Mouse (Mus musculus): Measurements from ENCODE around the gene Dnmt3b. TPM values are rescaled to one million over a fixed set of nuclear protein-coding genes. Genes with fewer than 3 reads are reported as not detected.

Dnmt3b gene
- polyA plus RNA-seq, 1 experiment from 2014 or later, result 4.1 TPM

DNA sequence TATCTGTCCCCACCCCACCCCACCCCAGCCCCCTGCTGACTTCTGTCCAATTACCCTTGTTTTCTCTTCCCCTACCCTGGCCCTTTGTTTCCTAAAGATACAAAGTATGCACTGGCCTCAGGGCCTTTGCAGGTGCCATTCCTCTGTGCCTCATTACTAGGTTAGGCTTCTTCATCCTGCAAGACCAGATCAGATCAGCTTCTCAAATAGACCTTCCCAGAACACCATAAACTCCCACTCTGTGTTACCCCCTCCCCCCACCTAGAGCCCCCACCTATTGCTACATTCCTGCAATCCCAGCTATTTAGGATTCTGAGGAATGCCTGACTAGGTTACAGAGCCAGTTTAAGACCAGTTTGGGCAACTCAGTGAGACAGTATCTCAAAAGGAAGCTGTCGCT is 37.5 kb upstream of the Dnmt3b start:
- Histone ChIP-seq H3K4me2 (no peak overlapping the region), H3K36me3 (ENCODE audit: poor library complexity, severe bottlenecking) (0 out of 2 replicates have a peak, but pooled peaks cover 7% of the 10 kb centered on the region), H3K4me3 (no peak overlapping the region), H3K27me3 (no peaks in the 10 kb centered on the region), H3K9me3 (replicated peaks) (no peaks in the 10 kb centered on the region), H3K4me1 (peaks cover 42% of the 10 kb centered on the region), H3K27ac (no peak overlapping the region), H3K9ac (no peak overlapping the region)
- 97% methylated on average over 1 of the region's 1 CpGs for WGBS
- no peak for ATAC-seq

- H3K4me3 ChIP-seq, result no peak overlapping the region
- H3K36me3 ChIP-seq (ENCODE audit: poor library complexity, severe bottlenecking), result peaks cover 11% of the 10 kb centered on the region; the same call in 1 of the 2 replicates
- ATAC-seq, result no peak
- H3K9ac ChIP-seq, result 0 out of 2 replicates have a peak overlapping the region, but pooled peaks have one; percentile 23
- WGBS, result 21% methylated on average over 3 of the region's 3 CpGs
- no peaks in the 10 kb centered on the region for H3K27me3 ChIP-seq
- peak overlapping the region; percentile 58 for H3K27ac ChIP-seq
- H3K4me2 ChIP-seq, result no peak overlapping the region
- no peaks in the 10 kb centered on the region for H3K9me3 ChIP-seq (replicated peaks)
- H3K4me1 ChIP-seq, result peaks cover 42% of the 10 kb centered on the region
Observed at GRCm38 (mm10) chr2:153612594-153613281, 36.5 kb upstream of the Dnmt3b start.

GRCm38 (mm10) chr2:153616893-153617292 is 32.4 kb upstream of the Dnmt3b start:
- H3K27me3 ChIP-seq, result no peaks in the 10 kb centered on the region
- H3K9ac ChIP-seq, result no peak overlapping the region
- 96% methylated on average over 3 of the region's 3 CpGs for WGBS
- H3K4me1 ChIP-seq, result peaks cover 8% of the 10 kb centered on the region
- H3K4me2 ChIP-seq, result no peak overlapping the region
- H3K4me3 ChIP-seq, result no peak overlapping the region
- no peaks in the 10 kb centered on the region for H3K9me3 ChIP-seq (replicated peaks)
- H3K36me3 ChIP-seq (ENCODE audit: poor library complexity, severe bottlenecking), result peaks cover 52% of the 10 kb centered on the region
- H3K27ac ChIP-seq, result no peak overlapping the region
- ATAC-seq, result no peak

DNA sequence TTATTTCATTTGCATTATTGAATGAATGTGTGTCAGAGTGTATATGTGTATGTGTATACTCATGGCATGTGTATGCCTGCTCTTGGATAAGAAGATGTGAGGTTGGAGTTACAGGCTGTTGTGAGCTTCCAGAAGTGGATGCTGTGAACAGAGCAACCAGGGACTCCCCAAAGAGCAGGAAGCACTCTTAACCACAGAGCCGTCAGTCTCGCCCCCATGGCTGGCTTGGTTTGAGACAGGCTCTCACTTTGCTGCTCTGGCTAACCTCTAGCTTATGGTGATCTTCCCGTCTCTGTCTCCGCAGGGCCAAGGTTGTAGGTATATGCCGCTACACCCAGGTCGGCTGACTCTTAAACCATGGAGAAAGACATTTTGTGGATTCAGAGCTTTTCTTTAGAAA is 30.8 kb upstream of the Dnmt3b start:
- H3K9ac ChIP-seq, result no peak overlapping the region
- WGBS, result 89% methylated on average over 6 of the region's 6 CpGs
- H3K9me3 ChIP-seq (replicated peaks), result no peaks in the 10 kb centered on the region
- no peaks in the 10 kb centered on the region for H3K27me3 ChIP-seq
- no peak overlapping the region for H3K4me2 ChIP-seq
- no peak overlapping the region for H3K4me3 ChIP-seq
- H3K4me1 ChIP-seq, result no peaks in the 10 kb centered on the region
- no peak for ATAC-seq
- no peak overlapping the region for H3K27ac ChIP-seq
- peaks cover 66% of the 10 kb centered on the region for H3K36me3 ChIP-seq (ENCODE audit: poor library complexity, severe bottlenecking)

- H3K9me3 ChIP-seq (replicated peaks), result no peaks in the 10 kb centered on the region
- H3K36me3 ChIP-seq (ENCODE audit: poor library complexity, severe bottlenecking), result peaks cover 71% of the 10 kb centered on the region
- H3K4me2 ChIP-seq, result no peak overlapping the region
- ATAC-seq, result no peak
- no peak overlapping the region for H3K4me3 ChIP-seq
- no peaks in the 10 kb centered on the region for H3K4me1 ChIP-seq
- H3K9ac ChIP-seq, result no peak overlapping the region
- H3K27ac ChIP-seq, result no peak overlapping the region
- H3K27me3 ChIP-seq, result no peaks in the 10 kb centered on the region
- WGBS, result 84% methylated on average over 10 of the region's 10 CpGs
Observed at GRCm38 (mm10) chr2:153618889-153619288, 30.4 kb upstream of the Dnmt3b start.

DNA sequence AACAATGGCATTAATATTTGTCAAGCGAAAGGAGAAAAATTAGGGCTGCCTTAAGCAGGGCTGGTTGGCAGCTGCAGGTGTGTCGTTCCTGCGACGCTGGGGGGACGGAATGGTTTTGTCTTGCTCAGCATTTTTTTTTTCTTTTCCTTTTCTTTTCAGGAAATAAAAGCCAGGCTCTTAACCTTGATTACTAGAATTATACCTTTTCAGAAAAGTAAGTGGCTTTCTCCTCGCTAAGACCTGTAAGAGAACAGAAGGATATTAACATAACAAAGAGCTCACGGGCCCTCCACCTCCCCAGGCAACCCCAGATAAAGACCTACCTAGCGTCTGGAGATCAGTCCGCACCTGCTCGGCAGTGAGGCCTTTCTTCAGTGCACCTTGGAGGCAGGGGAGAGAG is 26.8 kb upstream of the Dnmt3b start:
- H3K4me1 ChIP-seq, result no peaks in the 10 kb centered on the region
- ATAC-seq, result no peak
- no peak overlapping the region for H3K9ac ChIP-seq
- H3K36me3 ChIP-seq (ENCODE audit: poor library complexity, severe bottlenecking), result peaks cover 95% of the 10 kb centered on the region
- no peak overlapping the region for H3K4me3 ChIP-seq
- H3K27me3 ChIP-seq, result no peaks in the 10 kb centered on the region
- H3K27ac ChIP-seq, result no peak overlapping the region
- H3K4me2 ChIP-seq, result no peak overlapping the region
- 28% methylated on average over 10 of the region's 10 CpGs for WGBS
- no peaks in the 10 kb centered on the region for H3K9me3 ChIP-seq (replicated peaks)

GRCm38 (mm10) chr2:153630950-153631349 is 18.3 kb upstream of the Dnmt3b start:
- WGBS, result 89% methylated on average over 3 of the region's 3 CpGs
- Histone ChIP-seq H3K9ac (0 out of 2 replicates have a peak overlapping the region, but pooled peaks have one; percentile 19), H3K4me1 (peaks cover 17% of the 10 kb centered on the region), H3K27ac (no peak overlapping the region), H3K4me3 (no peak overlapping the region), H3K4me2 (0 out of 2 replicates have a peak overlapping the region, but pooled peaks have one; percentile 78), H3K27me3 (no peaks in the 10 kb centered on the region), H3K9me3 (replicated peaks) (no peaks in the 10 kb centered on the region), H3K36me3 (ENCODE audit: poor library complexity, severe bottlenecking) (peaks cover 31% of the 10 kb centered on the region)
- ATAC-seq, result no peak

DNA sequence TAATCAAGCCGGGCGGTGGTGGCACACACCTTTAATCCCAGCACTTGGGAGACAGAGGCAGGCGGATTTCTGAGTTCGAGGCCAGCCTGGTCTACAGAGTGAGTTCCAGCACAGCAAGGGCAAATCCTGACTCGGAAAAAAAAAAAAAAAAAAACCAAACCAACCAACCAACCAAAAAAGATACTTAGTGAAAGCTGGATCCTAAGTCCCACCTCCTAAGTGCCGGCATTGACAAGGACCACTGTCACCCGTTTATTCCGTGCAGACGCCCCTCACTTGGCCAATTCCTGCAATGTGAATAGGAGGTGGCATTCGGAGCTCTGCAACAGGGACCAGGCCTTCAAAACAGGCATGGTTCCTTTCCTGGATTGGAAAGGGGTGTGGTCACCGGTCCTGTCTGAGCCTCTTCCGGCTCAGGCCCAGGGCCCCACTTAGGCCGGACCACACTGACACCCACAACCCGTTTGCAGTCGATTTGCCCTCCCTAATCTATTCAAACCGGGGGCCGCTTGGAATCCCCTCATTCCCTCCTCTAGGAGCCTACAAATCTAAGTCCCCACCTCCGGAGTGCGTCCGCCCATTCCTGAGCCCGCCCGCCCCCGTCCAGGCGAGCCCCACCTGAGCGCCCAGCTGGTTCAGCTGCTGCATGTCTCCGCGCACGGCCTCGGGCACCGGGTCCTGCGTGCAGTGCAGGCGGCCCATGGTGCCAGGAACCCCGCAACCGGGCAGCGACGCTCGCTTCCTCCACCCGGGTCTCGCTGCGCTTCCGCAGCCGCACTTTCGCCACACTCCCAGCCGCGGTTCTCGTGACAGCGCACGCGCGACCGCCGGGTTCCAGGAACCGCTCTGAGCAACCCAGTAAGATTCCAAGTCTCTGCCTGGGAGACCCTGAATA is 17.0 kb upstream of the Dnmt3b start, which contains the start of gene Commd7:
Gene Commd7 (minus strand): TSS at position 806 of the 895 bp plus-strand sequence.
- H3K4me1 ChIP-seq, result peaks cover 17% of the 10 kb centered on the region
- peak within 1 kb of the TSS; percentile 92 for H3K4me3 ChIP-seq
- no peaks in the 10 kb centered on the region for H3K27me3 ChIP-seq
- 5% methylated on average over 53 of the region's 53 CpGs for WGBS
- ATAC-seq, result peak; percentile 94
- H3K9ac ChIP-seq, result peak within 1 kb of the TSS; percentile 96
- H3K9me3 ChIP-seq (replicated peaks), result no peaks in the 10 kb centered on the region
- peak within 1 kb of the TSS; percentile 78 for H3K4me2 ChIP-seq
- H3K36me3 ChIP-seq (ENCODE audit: poor library complexity, severe bottlenecking), result peaks cover 20% of the 10 kb centered on the region
- peak within 1 kb of the TSS; percentile 88 for H3K27ac ChIP-seq

- Histone ChIP-seq H3K27me3 (no peaks in the 10 kb centered on the region), H3K4me1 (peaks cover 17% of the 10 kb centered on the region), H3K9ac (peak overlapping the region; percentile 96), H3K4me2 (peak overlapping the region; percentile 78), H3K9me3 (replicated peaks) (no peaks in the 10 kb centered on the region), H3K27ac (peak overlapping the region; percentile 88; the same call in 1 of the 2 replicates), H3K36me3 (ENCODE audit: poor library complexity, severe bottlenecking) (peaks cover 13% of the 10 kb centered on the region), H3K4me3 (peak overlapping the region; percentile 92)
- ATAC-seq, result peak; percentile 36
- WGBS, result 32% methylated on average over 2 of the region's 2 CpGs
Observed at GRCm38 (mm10) chr2:153632871-153633226, 16.4 kb upstream of the Dnmt3b start.

DNA sequence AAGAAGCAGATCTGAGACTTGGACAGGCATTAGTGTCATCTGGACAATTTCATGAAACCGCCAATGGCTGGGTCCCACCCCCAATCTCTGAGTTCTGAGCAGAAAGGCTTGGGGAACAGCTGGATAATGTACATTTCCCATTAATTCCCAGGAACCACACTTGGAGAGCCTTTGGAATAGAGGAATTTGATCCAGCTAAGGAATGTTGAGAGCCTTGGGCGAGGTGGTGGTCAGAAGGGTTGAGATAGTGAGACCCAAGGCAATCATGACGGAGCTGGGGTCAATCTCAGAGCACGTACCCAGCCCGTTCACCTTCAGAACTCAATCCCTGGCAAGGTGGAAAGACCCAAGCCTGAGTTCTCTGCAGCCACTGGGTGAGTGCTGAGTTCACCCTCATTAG is 16.0 kb upstream of the Dnmt3b start:
- ATAC-seq, result no peak
- H3K9me3 ChIP-seq (replicated peaks), result no peaks in the 10 kb centered on the region
- no peaks in the 10 kb centered on the region for H3K27me3 ChIP-seq
- no peak overlapping the region for H3K9ac ChIP-seq
- H3K4me3 ChIP-seq, result no peak overlapping the region
- no peak overlapping the region for H3K27ac ChIP-seq
- WGBS, result 94% methylated on average over 5 of the region's 5 CpGs
- H3K36me3 ChIP-seq (ENCODE audit: poor library complexity, severe bottlenecking), result peaks cover 9% of the 10 kb centered on the region
- peak overlapping the region; percentile 78 for H3K4me2 ChIP-seq
- H3K4me1 ChIP-seq, result peaks cover 17% of the 10 kb centered on the region

GRCm38 (mm10) chr2:153638977-153639680 is 10.1 kb upstream of the Dnmt3b start:
- Histone ChIP-seq H3K9ac (no peak overlapping the region), H3K4me2 (no peak overlapping the region), H3K4me1 (no peaks in the 10 kb centered on the region), H3K27me3 (no peaks in the 10 kb centered on the region), H3K4me3 (no peak overlapping the region), H3K27ac (no peak overlapping the region), H3K9me3 (replicated peaks) (no peaks in the 10 kb centered on the region), H3K36me3 (ENCODE audit: poor library complexity, severe bottlenecking) (no peaks in the 10 kb centered on the region)
- WGBS, result 17% methylated on average over 15 of the region's 15 CpGs
- no peak for ATAC-seq

DNA sequence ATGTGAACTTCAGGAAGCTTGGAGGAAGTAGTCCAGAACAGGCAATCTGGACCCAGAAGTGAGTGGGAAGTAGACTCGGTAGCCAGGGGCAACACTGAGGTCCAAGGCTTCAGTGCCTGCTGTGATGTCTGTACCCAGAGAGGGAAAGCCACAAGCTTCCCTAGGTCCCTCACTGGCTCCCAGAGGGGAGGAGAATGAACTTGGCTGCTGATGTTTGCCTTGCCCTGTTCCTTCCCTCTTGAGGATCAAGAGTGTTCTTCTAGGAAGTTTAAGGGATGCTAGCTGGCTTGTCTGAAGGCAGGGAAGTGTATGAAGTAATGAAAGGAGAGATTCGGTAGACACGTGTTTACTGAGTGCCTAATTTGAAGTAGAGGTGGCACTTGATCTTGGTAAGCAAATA is 6.8 kb upstream of the Dnmt3b start:
- H3K27ac ChIP-seq, result no peak overlapping the region
- no peaks in the 10 kb centered on the region for H3K27me3 ChIP-seq
- no peak overlapping the region for H3K9ac ChIP-seq
- ATAC-seq, result no peak
- no peaks in the 10 kb centered on the region for H3K36me3 ChIP-seq (ENCODE audit: poor library complexity, severe bottlenecking)
- 4% methylated on average over 3 of the region's 3 CpGs for WGBS
- no peak overlapping the region for H3K4me3 ChIP-seq
- H3K4me1 ChIP-seq, result no peaks in the 10 kb centered on the region
- H3K9me3 ChIP-seq (replicated peaks), result no peaks in the 10 kb centered on the region
- H3K4me2 ChIP-seq, result no peak overlapping the region

All from forebrain, embryonic 13.5 days (tissue).